Mouse (Mus musculus) limb, embryonic 15.5 days (tissue): ENCODE data around the gene Pkn2. TPM values are rescaled to one million over a fixed set of nuclear protein-coding genes. Genes with fewer than 3 reads are reported as not detected.
A peak's percentile ranks its signal among the peaks of the same experiment; 100 is the strongest.

ENCODE experiments used
- ATAC-seq: fragments of 200-750 bp; cut with Nextera tagmentation; 2 replicates; pipeline ENCODE4 v1.8.0; 2017; ENCODE audit warnings: low read depth, moderate TSS enrichment; ENCODE audit not compliant: insufficient number of reproducible peaks, low FRiP score, low TSS enrichment
- H3K27ac ChIP-seq: fragments of 300-500 bp; sonication (generic); 2 replicates; pipeline ENCODE4 v1.5.1; 2015; ENCODE audit warnings: moderate library complexity, mild to moderate bottlenecking, inconsistent platforms
- H3K27me3 ChIP-seq: fragments of 300-500 bp; sonication (generic); 2 replicates; pipeline ENCODE4 v1.6.1; 2015; ENCODE audit warnings: inconsistent platforms
- H3K36me3 ChIP-seq: fragments of 300-500 bp; sonication (generic); 2 replicates; pipeline ENCODE4 v1.6.1; 2015; ENCODE audit warnings: inconsistent platforms
- H3K4me1 ChIP-seq: fragments of 300-500 bp; sonication (generic); 2 replicates; pipeline ENCODE4 v1.6.1; 2015; ENCODE audit warnings: inconsistent platforms
- H3K4me2 ChIP-seq: fragments of 300-500 bp; sonication (generic); 2 replicates; pipeline ENCODE4 v1.6.1; 2015; ENCODE audit warnings: mild to moderate bottlenecking, inconsistent platforms
- H3K4me3 ChIP-seq: fragments of 300-500 bp; sonication (generic); 2 replicates; pipeline ENCODE4 v1.5.1; 2015; ENCODE audit warnings: mild to moderate bottlenecking, inconsistent platforms
- H3K9ac ChIP-seq: fragments of 300-500 bp; sonication (generic); 2 replicates; pipeline ENCODE4 v1.6.1; 2015; ENCODE audit warnings: inconsistent platforms
- H3K9me3 ChIP-seq: fragments of 300-500 bp; sonication (generic); 2 replicates; pipeline ENCODE4 v1.6.1; 2016; ENCODE audit warnings: inconsistent platforms
- WGBS: fragments of 180-500 bp; shearing (Covaris S2); methylation state at CpG from one replicate; pipeline ENCODE4 v1.1.7; 2015; 5-methylcytosine and 5-hydroxymethylcytosine counted together
- polyA plus RNA-seq: library from polyadenylated mRNA; unstranded; fragments of >200 nt; fragmentation: Nextera tagmentation; extraction: Ambion mirVana; gene quantifications from 2 replicates; pipeline ENCODE4 v1.2.1, GENCODE M21; 2015

The Pkn2 gene
- polyA plus RNA-seq, 1 experiment from 2014 or later, result 39.0 TPM

DNA sequence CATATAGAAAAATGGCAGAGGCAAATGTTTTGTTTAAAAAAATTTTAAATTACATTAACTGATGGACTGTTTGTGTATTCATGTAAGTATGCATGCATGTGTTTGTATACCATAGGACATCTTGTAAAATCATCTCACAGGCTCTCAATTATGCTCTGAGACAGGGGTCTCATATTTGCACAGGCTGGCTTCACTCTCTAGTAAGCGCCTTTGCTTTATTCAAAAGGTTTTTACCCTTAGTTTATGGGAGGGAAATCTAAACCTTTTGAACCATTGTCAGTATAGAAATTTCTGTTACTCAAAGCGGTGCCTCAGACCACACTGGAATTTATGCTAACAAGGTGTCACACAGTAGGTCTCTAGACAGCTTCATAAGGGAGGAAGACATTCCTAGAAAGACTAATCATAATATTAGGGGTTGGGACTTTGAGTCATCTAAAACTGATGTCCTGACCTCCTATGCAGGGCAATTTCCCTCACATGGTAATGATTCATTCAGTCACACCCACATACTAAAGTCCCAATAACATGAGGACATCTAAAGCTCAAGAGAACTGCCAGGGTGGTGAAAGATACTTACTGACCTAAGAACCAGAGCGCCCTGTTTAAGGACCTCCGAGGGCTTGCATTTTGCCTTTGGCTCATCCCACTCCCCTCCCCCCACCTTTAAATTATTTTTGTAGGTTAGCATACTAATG is 55.2 kb downstream of the Pkn2 start:
- no peak overlapping the region for H3K4me2 ChIP-seq
- no peaks in the 10 kb centered on the region for H3K4me1 ChIP-seq
- no peaks in the 10 kb centered on the region for H3K27me3 ChIP-seq
- H3K27ac ChIP-seq, result no peak overlapping the region
- no peaks in the 10 kb centered on the region for H3K9me3 ChIP-seq
- H3K9ac ChIP-seq, result no peak overlapping the region
- peaks cover 21% of the 10 kb centered on the region for H3K36me3 ChIP-seq
- no peak for ATAC-seq
- H3K4me3 ChIP-seq, result no peak overlapping the region
- WGBS, result 84% methylated on average over 4 of the region's 4 CpGs

DNA sequence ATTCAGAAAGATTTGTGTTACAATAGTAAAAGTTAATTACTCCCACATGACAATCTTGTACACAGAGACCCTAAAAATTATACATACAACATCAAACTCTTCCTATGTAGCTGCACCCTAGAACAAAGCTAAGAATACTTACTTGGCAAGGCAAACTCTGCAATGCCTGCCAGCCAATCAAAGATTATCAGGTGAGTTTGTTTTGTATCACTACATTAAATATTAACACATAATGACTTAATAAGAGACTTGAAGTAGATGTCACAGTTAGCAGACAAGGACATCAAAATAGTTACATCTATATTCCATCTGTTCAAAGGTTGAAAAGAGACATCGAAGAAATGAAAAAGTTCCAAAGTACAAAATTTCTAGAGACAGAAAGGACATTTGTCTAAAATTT is 58.2 kb downstream of the Pkn2 start:
- Histone ChIP-seq H3K4me1 (no peaks in the 10 kb centered on the region), H3K9me3 (no peaks in the 10 kb centered on the region), H3K36me3 (peaks cover 19% of the 10 kb centered on the region), H3K9ac (no peak overlapping the region), H3K4me3 (no peak overlapping the region), H3K27me3 (no peaks in the 10 kb centered on the region), H3K27ac (no peak overlapping the region), H3K4me2 (no peak overlapping the region)
- 98% methylated on average over 1 of the region's 1 CpGs for WGBS
- no peak for ATAC-seq

DNA sequence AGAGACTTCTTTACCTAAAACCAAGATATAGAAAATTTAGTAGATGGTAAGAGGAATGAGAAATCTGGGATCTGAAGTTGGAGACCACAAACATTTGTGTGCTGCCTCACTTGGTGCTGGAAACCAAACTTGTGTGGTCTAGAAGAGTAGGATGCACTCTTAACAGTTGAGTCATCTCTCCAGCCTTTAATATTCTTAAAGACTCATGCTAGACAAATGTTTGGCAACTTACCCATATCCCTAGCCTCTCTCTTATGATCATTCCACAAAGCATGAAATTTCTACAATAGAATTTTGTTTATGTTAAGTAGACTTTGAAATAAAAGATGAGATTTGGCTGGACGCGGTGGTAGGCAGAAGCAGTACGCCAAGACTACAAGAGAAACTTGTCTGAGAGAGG is 64.3 kb downstream of the Pkn2 start:
- H3K4me1 ChIP-seq, result no peaks in the 10 kb centered on the region
- no peaks in the 10 kb centered on the region for H3K9me3 ChIP-seq
- no peak overlapping the region for H3K9ac ChIP-seq
- no peak for ATAC-seq
- WGBS, result 94% methylated on average over 3 of the region's 3 CpGs
- H3K36me3 ChIP-seq, result peaks cover 24% of the 10 kb centered on the region
- H3K27me3 ChIP-seq, result no peaks in the 10 kb centered on the region
- H3K4me3 ChIP-seq, result no peak overlapping the region
- no peak overlapping the region for H3K4me2 ChIP-seq
- no peak overlapping the region for H3K27ac ChIP-seq

DNA sequence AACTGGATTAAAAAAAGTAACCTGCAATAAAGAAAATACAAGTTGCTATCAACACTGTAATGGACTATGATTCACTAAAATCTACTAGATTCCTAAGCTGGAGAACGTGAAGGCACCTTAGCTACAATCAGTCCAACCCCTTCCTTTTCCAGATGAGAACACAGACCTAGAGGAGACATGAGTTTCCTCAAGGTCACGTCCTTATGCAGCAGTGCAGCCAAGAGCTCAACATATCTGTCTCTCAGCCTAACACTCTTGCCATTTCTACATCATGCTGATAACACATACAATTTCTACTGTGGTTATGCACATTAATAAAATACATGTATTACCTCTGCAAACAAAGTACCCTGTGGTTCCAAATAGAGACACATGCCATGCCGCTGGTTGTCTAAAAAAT is 70.2 kb downstream of the Pkn2 start:
- Histone ChIP-seq H3K27ac (no peak overlapping the region), H3K27me3 (no peaks in the 10 kb centered on the region), H3K9ac (no peak overlapping the region), H3K9me3 (no peaks in the 10 kb centered on the region), H3K4me3 (no peak overlapping the region), H3K4me1 (no peaks in the 10 kb centered on the region), H3K4me2 (no peak overlapping the region), H3K36me3 (peaks cover 35% of the 10 kb centered on the region)
- ATAC-seq, result no peak
- 90% methylated on average over 3 of the region's 3 CpGs for whole genome bisulfite sequencing

DNA sequence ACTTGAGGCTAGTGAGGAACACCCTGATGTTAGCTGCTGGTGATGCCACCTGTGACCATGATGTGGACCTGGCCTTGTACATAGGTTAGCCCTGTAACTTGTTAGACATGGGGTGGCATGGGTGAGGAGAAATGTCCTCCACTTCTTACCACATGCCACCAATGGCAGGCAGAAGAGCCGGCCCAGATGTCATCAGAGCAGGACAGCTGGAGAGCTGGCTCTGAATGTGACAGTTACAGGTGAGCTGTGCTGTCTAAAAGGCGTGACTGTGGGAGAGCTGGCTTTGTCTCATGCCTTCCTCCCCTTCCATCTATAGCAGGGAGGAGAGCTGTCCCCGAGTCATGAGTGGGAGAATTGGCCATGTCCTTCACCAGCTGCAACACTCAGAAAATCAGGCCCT is 86.2 kb downstream of the Pkn2 start:
- Histone ChIP-seq H3K27ac (no peak overlapping the region), H3K4me1 (no peaks in the 10 kb centered on the region), H3K9ac (no peak overlapping the region), H3K36me3 (peaks cover 55% of the 10 kb centered on the region), H3K4me3 (no peak overlapping the region), H3K4me2 (no peak overlapping the region), H3K9me3 (no peaks in the 10 kb centered on the region), H3K27me3 (no peaks in the 10 kb centered on the region)
- ATAC-seq, result no peak
- WGBS, result 84% methylated on average over 3 of the region's 3 CpGs

DNA sequence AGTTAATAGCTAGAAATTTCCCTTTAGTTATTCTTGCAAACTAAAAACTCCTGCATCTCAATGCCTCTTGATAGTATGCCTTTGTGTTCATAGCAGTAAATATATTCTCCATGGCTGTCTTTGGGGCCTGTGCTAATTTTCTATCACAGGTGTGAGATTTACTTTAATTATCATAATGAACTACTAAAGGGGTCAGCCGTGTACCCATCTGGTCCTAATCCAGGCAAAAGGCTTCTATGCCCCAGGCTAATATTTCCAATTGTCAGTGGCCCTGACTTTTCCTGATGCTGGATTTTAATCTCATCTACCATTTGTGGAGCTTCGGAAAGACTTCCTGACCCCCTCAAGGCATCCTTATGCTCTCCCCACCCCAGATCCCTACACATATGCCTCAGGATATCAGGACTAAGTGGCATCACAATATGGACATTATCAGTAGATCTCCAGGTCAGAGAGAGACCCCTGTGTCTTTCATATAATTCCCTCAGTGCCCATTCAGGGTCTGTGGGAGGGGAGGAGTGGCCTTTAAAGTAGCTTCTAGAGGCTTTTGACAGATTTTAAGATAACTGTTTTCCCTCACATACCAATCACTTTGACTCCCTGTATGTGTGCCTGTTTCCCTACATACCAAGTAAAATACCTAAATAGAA is 95.3 kb downstream of the Pkn2 start:
- Histone ChIP-seq H3K9me3 (no peaks in the 10 kb centered on the region), H3K27me3 (no peaks in the 10 kb centered on the region), H3K36me3 (peaks cover 49% of the 10 kb centered on the region), H3K27ac (no peak overlapping the region), H3K4me1 (no peaks in the 10 kb centered on the region), H3K9ac (no peak overlapping the region), H3K4me2 (no peak overlapping the region), H3K4me3 (no peak overlapping the region)
- no peak for ATAC-seq
- 49% methylated on average over 2 of the region's 2 CpGs for WGBS

DNA sequence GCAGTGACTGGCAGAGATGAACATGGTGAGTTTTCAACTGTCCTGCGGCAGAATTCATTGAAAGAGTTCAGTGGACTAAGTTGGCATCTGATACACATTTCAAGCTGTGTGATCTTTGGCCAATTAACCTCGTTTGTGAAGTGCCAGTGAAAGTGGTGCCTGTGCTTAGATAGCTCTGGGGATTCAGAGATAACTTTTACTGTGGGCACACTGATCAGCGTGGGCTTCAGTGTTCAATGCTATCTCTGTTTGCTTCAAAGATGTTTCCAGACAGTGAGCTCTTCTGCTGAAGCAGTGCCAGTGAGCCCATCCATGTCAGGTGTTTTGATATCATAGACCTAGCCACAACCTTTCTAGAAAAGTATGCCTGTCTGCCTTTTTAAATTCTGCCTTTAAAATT is 104.6 kb downstream of the Pkn2 start:
- Histone ChIP-seq H3K9ac (no peak overlapping the region), H3K27me3 (no peaks in the 10 kb centered on the region), H3K4me2 (no peak overlapping the region), H3K4me3 (no peak overlapping the region), H3K27ac (no peak overlapping the region), H3K4me1 (no peaks in the 10 kb centered on the region), H3K9me3 (no peaks in the 10 kb centered on the region), H3K36me3 (peaks cover 62% of the 10 kb centered on the region)
- no peak for ATAC-seq
- 71% methylated on average over 3 of the region's 3 CpGs for WGBS

DNA sequence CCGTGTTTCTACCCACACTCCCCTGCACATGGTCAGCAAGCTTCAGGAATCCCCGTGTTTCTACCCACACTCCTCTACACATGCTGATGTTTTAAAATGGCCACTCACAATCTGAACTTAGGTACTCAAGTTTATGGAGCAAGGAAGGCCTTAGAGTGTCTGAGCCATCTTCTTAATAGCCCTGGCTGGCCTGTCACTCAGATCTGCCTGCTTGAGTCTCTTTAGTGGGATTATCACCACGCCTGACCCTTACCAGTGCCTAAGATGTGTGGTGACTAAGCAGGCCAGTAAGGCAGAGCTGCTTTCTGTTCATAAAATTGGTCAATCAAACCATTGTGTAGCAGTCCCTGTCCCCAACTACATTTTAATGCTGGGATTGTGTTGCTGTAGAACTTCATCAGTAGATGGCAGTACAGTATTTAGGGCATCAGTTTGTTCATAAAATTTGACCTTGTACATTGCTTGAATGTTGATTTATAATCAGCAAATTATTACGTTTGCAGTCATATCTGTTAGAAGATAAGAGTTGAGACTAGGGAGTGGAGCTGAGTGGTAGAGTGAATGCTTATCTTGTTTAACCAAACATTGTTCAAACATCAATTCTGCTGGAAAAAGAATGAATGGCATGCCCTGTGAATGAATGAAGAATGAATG is 108.1 kb downstream of the Pkn2 start:
- Histone ChIP-seq H3K27ac (no peak overlapping the region), H3K4me3 (no peak overlapping the region), H3K9me3 (no peaks in the 10 kb centered on the region), H3K4me2 (no peak overlapping the region), H3K36me3 (peaks cover 35% of the 10 kb centered on the region), H3K9ac (no peak overlapping the region), H3K27me3 (no peaks in the 10 kb centered on the region), H3K4me1 (no peaks in the 10 kb centered on the region)
- WGBS, result 76% methylated on average over 4 of the region's 4 CpGs
- no peak for ATAC-seq

DNA sequence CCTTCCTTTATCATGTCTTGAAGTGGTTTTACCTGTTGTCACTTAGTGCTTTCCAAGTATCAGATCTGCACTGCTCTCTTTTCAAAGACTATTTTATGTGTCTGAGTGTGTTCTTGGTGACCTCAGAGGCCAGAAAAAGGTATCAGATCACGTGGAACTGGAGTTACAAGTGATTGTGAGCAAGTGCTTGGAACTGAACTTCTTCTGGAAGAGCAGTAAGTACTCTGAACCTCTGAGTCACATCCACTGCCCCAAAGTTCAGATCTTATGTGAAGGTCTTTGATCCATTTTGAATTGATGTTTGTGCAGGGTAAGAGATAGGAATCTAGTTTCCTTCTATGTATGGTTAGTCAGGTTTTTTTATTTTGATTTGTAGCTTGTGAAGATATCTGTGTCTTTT is 111.3 kb downstream of the Pkn2 start:
- H3K4me3 ChIP-seq, result no peak overlapping the region
- WGBS, result 63% methylated on average over 1 of the region's 1 CpGs
- H3K4me2 ChIP-seq, result no peak overlapping the region
- H3K36me3 ChIP-seq, result peaks cover 23% of the 10 kb centered on the region
- H3K9ac ChIP-seq, result no peak overlapping the region
- no peak overlapping the region for H3K27ac ChIP-seq
- no peak for ATAC-seq
- peaks cover 12% of the 10 kb centered on the region for H3K4me1 ChIP-seq
- H3K27me3 ChIP-seq, result no peaks in the 10 kb centered on the region
- no peaks in the 10 kb centered on the region for H3K9me3 ChIP-seq

DNA sequence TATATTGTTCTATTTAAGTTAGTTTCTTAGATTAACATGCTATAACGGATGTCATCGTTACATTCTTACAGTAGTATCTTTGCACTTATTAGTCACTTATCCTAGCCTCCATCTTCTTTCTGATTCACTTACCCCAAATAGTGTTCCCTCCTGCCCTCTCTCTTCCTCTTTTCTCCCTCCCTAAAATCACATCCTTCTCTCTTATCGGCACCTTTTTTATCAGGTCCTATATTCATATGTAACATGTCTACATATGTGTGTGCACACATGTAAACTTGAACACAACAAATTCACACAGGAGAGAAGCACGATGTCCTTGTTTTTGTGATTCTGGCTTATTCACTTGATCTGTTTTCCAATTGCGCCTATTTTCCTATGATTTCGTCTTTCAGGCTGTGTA is 113.3 kb downstream of the Pkn2 start:
- H3K36me3 ChIP-seq, result peaks cover 17% of the 10 kb centered on the region
- ATAC-seq, result no peak

DNA sequence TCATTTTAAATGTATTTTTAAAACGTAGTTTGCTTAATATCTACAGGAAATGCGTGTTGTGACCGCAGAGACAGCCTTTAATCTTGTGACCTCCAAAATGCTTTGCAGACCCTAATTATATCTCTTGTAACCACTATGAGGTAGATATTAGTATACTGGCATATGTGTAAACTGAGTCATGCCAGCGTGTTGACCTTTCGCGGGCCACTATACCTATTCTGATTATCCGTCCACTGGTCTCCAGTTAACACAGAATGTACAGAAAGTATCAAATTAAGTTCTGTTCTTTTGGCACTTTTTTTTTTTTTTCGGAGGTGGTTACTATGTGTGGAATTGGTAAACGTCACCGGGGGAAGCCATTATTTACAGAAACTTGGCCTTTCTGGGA is 116.0 kb downstream of the Pkn2 start:
- Histone ChIP-seq H3K4me2 (peak overlapping the region; percentile 62), H3K27ac (peak overlapping the region; percentile 89; the same call in 1 of the 2 replicates)
- 16% methylated on average over 10 of the region's 10 CpGs for WGBS

More for the DNA sequence above, 113.3 kb downstream of the Pkn2 start:
- 95% methylated on average over 6 of the region's 6 CpGs for WGBS
- Histone ChIP-seq H3K9ac (no peak overlapping the region), H3K27me3 (no peaks in the 10 kb centered on the region), H3K4me3 (no peak overlapping the region), H3K4me2 (no peak overlapping the region), H3K27ac (no peak overlapping the region), H3K9me3 (no peaks in the 10 kb centered on the region), H3K4me1 (peaks cover 12% of the 10 kb centered on the region)

DNA sequence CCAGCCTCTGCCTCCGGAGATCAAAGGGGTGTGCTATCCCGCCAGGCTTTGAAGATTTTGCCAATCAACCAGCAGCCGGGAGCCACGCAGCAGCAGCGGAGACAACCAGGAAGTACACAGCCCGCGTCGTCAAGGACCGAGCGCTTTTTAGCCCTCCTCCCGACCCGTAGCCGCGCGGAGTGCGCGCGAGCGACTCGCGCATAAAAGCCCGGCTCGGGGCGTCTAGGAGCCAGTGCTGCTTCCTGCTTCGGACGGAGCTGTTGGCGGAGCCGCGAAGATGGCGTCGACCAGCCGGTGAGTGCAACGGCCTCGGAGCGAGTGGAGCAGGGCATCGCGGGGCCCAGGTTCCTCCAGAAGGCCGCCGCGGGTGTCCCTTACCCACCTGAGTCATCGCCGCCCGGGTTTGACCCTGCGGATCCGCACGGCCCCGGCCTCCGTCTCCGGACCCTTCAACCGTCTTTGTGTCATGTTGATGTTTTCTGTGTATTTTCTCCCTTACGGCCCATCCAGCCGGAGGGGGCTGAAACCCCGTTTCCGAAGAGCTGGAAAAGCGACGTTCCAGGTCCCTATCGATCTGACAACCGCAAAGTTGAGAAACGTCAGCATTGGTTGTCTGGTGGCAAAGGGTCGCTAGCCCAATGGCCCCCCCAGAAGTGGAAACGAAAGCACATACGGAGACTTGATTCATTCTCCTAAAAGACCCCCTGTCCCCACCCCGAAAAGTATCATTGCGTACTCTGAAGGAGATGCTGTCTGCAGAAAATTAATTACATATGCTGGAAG is 116.6 kb downstream of the Pkn2 start, which contains the start of gene Gtf2b:
Gene Gtf2b, plus strand, starts transcription at position 51 of the 783 bp plus-strand sequence.
- H3K9ac ChIP-seq, result peak within 1 kb of the TSS; percentile 82
- H3K27ac ChIP-seq, result peak within 1 kb of the TSS; percentile 89
- H3K9me3 ChIP-seq, result no peaks in the 10 kb centered on the region
- H3K4me1 ChIP-seq, result peaks cover 12% of the 10 kb centered on the region
- peak within 1 kb of the TSS; percentile 62 for H3K4me2 ChIP-seq
- ATAC-seq, result peak; percentile 98
- H3K4me3 ChIP-seq, result peak within 1 kb of the TSS; percentile 87
- H3K27me3 ChIP-seq, result no peaks in the 10 kb centered on the region
- no peaks in the 10 kb centered on the region for H3K36me3 ChIP-seq
- WGBS, result under 1% methylated on average over 64 of the region's 64 CpGs

More for the DNA sequence above, 116.0 kb downstream of the Pkn2 start:
- Histone ChIP-seq H3K27me3 (no peaks in the 10 kb centered on the region), H3K9me3 (no peaks in the 10 kb centered on the region), H3K4me1 (peaks cover 12% of the 10 kb centered on the region), H3K36me3 (no peaks in the 10 kb centered on the region), H3K4me3 (peak overlapping the region; percentile 87), H3K9ac (peak overlapping the region; percentile 82)
- ATAC-seq, result no peak
